Mouse (Mus musculus): ENCODE results near the gene Nudt14.

Gene Nudt14

DNA sequence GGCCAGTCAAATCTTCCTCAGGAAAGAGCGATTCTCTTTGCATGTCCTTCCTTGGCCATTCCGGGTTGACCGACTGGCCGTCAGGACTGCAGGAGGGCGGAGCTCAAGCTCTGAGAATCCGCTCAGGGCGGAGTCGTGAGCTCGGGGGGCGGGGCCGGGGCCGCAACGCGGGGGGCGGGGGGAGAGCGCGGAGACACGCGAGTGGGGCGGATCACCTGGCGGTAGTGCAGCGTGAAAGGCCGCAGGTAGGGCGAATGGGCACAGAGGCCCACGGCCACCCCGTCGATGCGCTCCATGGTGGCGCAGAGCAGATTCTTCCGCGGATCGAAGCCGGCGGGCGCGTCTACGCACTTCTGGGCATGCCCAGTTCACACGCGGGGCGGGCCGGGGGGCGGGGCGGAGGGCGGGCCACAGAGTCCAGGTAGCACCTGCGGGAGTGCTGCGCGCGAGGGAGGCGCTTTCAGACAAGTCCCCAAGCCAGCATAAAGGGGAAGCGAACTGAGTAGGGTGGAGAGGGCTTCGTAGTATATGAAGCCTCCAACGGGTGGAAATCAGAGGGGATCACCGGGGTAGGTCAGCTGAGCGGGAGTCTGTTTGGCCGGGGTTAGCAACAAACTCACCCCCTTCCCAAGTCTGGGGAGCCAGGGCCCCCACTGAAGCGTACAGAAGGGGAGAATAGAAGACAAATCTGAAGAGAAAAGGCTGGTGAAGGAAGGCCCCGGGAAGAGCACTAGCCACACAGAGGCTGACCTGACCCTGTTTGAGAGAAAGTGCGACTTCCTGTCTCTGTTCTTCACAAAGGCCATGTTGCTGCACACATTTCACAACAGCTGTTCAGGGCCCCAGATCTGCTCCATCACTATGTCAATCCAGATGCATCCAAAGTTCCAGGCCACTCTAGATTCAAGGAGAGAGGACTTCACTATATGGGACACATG, at the start of gene Nudt14:
TSS of gene Nudt14 (minus strand) at position 349 of the 938 bp plus-strand sequence.
- peak; percentile 79 for DNase-seq (ENCODE audit: low read depth, low spot score)

DNA sequence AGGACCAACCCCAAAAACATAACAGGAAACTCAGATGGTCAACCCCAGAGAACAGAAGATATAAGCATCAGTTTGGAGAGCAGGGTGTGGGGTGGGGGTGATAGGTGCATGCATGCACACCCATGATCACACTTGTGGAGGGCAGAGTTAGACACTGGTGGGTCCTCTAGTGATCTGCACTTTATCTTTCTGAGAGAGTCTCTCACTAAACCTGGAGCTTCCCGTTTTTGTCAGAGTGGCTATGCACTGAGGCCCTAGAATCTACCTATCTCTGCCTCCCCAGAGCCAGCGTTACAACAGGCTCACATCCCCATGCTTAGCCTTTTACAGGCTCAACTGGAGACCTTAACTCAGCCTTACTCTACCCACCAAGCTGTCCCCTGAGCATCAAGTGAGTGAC, 49.5 kb upstream of the Nudt14 start:
- DNase-seq (ENCODE audit: low read depth, low spot score) = no peak

DNA sequence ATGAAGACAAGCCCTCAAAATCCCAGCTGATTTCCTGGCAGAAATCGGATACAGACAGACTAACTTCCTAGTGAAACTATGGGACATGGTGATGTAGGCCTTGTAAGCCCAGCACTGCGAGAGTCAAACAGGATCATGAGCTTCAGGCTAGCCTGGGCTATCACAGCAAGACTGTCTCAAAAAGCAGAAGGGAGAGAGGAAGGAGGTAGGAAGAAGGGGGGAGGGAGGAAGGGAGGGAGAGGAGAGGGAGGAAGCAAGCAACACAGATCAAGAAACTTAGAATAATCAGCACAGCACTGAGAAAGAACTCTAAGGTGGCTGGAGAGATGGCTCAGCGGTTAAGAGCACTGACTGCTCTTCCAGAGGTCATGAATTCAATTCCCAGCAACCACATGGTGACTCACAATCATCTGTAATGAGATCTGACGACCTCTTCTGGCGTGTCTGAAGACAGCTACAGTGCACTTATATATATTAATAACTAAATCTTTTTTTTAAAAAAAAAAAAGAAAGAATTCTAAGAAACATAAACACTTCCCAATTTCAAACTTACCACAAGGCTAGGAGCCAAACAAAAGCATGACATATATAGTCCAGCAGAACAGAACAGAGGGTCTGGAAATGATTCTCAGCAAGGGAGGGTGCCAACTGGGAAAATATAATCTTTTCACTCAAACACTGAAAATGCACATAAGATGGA, 48.9 kb upstream of the Nudt14 start:
- no peak for DNase-seq (ENCODE audit: low read depth, low spot score)

DNA sequence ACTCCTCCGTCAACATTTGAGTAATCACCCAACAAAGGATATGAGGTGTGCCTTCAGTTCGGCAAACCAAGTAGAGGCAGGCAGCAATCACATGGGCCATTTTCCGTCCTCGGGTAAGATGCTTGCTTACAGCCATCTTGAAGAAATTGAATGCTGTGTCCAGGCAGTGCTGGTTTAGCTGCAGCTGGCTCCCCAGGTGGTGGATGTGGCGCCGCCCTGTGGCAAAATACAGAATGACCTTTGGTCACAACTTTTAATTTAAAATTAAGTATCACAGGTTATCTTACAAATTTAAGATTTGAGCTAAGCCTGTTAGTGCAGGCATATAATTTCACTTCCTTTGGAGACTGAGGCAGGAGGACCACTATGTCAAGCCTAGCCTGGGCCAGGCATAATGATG, 46.0 kb upstream of the Nudt14 start:
- no peak for DNase-seq (ENCODE audit: low read depth, low spot score)

DNA sequence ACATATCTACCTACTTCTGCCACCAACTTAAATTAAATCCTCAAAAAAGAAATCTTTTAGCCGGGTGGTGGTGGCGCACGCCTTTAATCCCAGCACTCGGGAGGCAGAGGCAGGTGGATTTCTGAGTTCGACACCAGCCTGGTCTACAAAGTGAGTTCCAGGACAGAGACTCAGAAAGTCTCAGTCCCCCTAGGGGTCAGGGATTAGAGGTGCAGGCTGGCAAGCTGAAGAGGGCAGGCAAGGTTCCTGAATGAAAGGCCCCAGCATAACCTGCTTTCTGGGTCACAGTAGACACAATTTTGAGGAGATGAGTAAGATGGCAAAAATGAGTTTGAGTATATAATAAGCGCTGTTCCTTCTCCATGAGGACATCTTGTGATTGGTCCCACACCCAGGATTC, 43.4 kb upstream of the Nudt14 start:
- no peak for DNase-seq (ENCODE audit: low read depth, low spot score)

DNA sequence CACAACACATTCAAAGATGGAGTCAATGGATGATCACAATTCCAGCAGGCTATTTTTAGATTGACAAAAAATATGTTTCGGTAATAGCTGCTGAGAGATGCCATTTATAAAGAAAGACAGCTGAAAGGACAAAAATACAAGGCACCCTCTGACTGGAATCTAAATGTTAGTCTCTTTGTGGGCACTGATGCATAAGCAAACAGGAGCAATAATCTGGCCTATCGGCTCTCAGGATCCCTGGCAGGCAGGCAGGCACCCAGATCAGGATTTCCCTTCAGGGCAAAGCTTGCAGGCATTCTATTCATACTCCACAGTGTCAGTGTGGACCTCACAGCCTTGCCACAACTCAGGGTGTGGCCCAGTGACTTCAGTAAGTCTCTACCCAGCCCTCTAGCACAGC, 40.1 kb upstream of the Nudt14 start:
- DNase-seq (ENCODE audit: low read depth, low spot score) = no peak

DNA sequence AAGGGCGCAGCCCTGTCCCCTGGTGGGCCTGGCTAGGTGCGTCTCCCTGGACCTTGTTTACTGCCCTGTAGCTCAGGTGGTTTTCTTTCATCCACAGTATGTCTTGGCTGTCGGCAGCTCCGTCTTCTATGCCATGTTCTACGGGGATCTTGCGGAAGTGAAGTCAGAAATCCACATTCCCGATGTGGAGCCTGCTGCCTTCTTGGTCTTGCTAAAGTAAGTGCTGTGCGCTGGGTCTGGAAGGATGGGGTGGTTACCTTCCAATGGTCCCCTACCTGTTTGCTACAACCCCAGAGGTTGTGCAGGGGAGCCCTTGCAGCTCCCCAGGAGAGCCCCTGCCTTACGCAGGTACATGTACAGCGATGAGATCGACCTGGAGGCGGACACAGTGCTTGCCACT, 35.2 kb upstream of the Nudt14 start:
- DNase-seq (ENCODE audit: low read depth, low spot score) = no peak

DNA sequence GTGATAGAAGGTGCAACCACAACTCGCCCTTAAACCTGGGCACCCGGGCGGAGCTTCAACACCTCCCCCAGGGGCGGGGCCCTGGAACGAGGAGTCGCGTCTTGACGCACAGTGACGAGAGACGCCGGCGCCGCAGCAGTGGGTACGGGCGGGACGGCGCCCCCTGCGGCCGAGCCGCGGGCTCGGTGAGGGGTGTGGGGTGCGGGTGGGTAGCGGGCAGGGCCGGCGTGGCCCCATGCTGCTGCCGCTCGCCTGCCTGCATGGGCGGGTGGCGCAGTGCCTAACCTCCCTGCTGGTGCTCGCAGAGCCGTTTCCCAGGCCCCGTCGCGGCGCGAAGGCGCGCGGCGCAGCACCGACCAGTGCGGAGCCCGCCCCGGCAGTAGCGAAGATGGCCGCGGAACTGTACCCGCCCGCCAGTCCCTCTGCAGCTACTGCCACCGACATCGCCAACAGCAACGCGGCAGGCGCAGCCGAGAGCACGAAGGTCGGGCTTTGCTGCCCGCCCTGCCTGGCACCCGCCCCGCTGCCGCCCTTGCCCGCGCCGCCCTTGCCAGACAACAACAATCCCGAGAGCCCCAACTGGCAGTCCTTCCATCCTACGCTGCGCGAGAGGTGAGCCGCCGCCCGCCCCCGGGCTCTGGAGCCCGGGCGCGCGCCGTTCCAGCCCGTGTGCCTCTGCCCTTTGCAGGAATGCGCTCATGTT, 34.6 kb upstream of the Nudt14 start, which contains the start of gene Btbd6:
TSS of gene Btbd6 (plus strand) at position 112 of the 703 bp plus-strand sequence.
- DNase-seq (ENCODE audit: low read depth, low spot score) = peak; percentile 87

DNA sequence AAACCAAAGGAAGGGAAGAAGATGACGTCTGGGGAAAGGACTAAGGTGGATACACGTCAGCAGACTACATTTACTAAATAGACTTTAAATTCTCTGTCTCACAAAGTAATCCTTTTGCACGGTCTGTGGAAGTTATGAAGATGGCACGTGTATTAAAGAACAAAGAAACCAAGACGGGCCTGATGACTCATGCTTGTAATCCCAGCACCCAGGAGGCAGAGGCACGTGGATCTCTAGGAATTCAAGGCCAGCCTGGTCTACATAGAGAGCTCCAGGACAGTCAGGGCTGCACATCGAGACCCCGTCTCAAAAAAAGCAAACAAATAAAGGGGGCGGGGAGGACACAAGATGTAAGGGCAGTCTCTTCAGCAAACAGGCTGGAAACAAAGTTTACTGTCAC, 32.8 kb upstream of the Nudt14 start:
- no peak for DNase-seq (ENCODE audit: low read depth, low spot score)

DNA sequence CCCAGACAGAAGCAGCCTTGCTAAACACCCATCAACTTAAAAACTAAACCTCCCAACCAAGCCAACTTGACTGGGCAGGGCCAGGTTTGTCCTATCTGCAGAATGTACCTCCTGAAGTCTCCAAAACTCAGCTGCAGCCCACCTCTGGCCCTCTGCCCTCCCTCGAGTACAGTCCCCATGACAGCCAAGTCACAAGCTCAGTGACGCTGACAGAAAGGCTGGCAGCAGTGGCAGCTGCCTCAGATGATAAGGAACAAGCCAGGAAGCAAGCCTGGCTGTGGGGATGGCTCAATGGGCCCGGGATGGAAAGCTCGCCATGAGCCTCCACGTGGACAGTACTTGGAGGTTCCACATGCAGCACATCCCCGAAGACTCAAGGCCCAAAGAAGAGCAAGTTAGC, 27.7 kb upstream of the Nudt14 start:
- no peak for DNase-seq (ENCODE audit: low read depth, low spot score)

DNA sequence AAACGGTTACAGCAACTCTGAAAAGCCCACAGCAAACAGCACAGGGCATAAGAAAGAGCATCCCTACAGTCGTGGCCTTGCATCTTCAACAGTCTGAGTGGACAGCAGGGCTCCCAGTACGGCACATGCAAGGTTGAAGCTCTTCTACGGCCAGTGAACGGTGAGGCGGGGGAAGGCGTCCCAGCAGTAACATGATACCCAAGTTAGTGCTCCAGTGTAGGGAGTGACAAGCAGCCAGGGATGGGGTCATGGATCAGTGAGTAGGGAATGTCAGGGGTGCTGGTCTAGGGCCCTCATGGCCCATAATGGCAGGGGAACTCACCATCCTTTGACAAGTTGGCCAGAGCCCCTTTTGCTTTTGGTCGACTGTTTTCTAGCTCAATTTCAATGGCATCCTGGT, 27.0 kb upstream of the Nudt14 start:
- DNase-seq (ENCODE audit: low read depth, low spot score) = no peak

DNA sequence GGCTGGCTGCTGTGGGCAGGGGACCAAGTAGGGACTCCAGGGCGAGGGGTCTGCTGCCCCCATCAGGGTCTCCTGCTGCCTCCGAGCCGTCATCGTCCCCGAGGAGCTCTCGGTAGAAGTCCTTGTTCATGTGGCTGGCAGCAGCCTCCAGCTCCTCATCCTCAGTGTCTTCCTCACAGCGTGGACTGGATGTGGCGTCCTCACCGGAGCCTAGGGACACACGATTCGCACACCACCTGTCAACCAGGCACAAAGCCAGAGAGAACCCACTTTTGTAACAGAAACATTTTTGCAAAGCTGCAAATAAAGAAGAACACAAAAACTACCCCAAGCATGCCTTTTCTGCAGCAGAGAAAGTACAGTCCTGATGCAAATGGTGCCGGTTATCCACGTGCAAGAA, 23.9 kb upstream of the Nudt14 start:
- no peak for DNase-seq (ENCODE audit: low read depth, low spot score)

DNA sequence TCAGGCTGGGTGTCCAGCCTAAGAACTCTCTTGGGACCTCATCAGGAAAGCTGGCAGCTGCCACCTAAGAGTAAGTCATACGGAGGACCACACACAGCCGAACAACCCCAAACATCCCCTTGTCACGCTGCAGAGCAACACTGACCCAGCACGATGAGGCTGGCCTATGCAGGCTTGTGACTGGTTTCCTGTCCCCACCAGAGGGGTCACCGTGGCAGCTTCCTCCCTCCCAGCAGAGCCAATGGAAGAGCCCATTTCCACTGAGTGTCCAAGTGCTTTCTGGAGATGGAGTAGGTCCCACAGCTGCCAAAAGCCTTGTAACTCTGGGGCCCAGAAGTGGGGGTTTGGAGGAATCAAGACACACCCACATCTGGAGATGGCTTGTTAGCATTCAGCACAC, 19.9 kb upstream of the Nudt14 start:
- DNase-seq (ENCODE audit: low read depth, low spot score) = no peak

DNA sequence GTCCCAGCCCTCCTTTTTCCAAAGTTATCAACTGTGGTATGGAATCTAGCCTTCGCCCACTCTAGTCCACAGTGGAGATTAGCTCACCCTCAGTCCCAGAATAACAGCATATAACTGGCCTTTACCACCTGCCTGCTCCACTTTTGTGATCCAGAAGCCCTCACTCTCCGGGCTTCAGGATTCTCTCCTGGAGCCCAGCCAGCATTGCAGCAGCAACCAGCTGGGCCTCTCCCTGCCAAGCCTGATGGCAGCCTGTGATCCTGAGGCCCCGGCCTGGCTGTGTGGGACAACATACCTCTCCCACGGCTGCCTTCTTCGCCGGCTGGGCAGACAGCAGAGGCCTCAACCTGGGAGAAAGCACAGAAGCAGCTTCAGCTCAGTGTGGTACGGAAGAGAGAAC, 19.5 kb upstream of the Nudt14 start:
- DNase-seq (ENCODE audit: low read depth, low spot score) = no peak

DNA sequence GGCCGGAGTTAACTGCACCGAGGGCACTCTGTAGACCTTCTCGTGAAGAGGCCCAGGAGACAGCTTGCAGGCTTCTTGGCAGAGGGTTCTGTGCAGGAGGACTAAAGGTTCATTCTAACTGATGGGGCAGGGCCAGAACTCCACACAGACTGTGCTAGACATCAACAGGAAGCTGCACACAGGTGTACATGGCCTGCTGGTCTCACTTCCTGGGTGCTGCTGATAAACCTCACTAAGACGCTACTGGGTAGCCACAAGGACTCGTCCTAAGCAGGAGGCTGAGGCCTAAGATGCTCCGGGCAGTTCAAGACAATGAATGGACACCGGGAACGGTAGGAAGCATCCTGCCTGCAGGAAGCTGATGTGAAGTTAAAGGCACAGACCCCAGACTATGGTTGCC, 17.5 kb upstream of the Nudt14 start:
- DNase-seq (ENCODE audit: low read depth, low spot score) = no peak

DNA sequence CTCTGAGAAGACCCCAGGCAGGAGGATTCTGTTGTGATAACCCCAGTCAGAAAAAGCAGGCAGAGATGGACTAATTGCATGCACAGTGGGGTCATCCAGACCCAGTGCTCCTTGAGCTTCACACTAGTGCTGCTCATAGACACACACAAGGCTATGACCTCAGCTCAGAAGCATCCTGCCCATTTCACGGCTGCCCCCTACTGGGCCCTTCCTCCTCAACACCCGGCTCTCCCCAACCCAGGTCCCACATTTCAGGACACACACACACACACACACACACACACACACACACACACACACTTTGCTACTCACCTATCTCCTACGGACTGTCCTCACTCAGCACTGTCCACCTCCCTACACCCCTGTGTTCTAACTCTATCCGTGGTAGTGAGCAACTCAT, 16.4 kb upstream of the Nudt14 start:
- DNase-seq (ENCODE audit: low read depth, low spot score) = peak; percentile 47

DNA sequence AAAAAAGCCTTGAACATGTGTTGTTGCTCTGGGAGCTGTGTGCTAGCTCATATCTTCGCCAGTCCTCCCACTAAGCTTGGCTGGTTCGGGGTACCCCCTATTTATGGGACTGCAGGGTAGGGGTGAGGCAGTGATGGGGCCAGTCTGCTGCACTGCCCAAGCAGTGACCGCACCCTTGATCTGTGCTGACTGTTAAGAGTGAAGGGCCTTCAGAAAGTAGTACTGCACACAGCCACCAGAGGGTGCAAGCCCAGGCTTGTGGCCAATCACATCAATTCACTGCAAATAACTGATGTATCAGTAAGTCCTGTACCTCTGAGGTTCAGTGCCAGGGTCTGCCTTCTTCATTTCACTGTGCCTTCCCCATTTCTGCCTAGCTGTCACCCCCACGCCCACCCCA, 13.9 kb upstream of the Nudt14 start:
- DNase-seq (ENCODE audit: low read depth, low spot score) = peak; percentile 76

DNA sequence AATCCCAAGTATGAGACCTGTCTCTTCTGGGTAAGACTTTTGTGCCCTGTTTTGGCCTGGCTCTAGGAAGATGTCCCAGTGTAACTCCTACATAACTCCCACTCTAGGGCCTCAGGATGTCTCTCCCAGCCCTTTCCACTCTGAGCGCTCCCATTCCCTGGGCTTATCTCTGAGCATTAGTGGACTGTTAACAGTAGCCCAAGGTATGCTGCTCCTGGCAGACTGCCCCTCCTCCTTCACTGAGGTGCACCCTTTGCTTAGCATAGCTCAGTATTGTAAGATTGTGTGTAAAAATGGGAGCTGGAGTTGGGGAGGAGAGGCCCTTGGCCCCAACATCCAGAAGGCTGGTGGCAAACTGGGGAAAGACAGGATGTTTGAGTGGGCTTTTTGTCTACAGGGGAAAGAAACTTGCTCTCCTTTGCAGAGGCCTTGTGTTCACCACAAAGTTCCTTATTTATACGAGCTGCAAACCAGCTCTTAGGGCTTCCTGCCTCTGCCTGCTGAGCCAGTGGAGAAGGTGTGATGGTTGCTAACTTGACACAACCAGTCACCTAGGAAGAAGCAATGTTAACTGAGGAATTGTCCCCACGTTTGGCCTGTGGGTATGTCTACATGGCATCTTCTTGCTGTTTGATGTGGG, 11.1 kb upstream of the Nudt14 start:
- DNase-seq (ENCODE audit: low read depth, low spot score) = no peak

DNA sequence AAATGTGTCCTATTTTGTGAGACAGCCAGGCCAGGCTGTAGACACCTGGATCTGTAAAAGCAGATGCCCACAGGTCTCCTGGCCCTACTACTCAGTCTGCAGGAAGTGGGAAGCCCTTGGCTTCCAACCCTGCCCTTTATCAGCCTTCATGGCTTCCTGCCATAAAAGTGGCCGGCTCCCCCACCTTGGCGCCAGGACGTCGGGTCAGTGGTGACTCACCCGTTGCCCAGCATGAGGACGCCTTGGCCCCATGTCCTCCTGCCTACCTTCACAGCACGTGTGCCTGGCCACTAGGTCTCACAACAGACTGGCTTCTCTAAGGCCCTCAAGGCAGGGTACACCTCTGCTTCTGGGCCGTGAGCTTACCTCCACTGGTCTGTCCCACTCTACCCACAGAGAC, 10.5 kb upstream of the Nudt14 start:
- DNase-seq (ENCODE audit: low read depth, low spot score) = no peak

DNA sequence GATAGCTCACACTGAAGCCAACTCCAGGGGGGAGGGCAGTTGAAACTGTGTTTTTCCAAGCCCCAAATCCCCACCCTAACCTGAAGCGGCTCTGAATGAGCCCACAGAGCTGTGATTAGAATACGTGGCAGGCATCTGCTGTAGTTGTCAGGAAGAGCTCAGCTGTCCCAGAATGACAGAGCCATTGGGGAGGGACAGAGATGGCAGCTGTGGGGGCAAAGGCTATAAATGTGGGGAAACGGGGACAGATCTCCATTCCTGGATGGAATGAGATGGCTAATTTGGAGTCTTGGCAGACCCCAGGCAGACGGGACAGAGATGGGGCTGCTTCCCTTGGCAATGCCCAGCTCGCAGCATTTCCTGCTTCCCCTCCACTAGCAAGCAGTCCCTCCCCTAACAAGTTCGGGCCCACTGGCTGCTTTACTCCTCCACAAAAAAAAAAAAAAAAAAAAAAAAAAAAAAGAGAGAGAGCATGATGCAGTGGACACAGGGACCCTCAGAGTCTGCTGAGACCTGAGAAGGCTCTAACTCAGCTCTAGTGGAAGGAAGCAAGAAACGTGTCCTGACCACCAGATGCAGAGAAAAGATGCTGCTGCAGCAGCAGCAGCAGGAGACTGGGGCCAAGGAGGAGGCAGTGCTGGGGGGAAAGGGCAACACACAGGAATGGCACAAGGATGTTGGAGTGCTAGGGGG, 9.4 kb upstream of the Nudt14 start:
- no peak for DNase-seq (ENCODE audit: low read depth, low spot score)

DNA sequence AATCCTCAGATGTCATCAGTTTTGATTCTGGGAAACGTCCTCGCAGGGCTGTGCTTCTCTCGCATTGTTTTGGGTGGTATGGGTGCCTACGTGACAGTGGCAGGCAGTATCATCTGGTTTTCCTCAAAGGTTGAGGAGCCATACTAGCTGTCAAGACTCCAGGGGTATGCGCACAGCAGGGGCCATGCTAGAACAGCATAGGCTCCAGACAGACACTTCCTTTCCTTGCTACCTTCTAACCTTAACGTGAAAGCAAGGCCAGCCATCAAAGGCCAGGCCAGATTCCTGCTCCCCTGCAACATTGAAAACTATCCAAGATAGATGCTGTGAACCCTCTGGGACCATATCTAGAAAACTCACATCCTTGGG, 8.8 kb upstream of the Nudt14 start:
- DNase-seq (ENCODE audit: low read depth, low spot score) = no peak
